Mouse (Mus musculus): ENCODE results near the gene En1. TPM values are rescaled to one million over a fixed set of nuclear protein-coding genes. Genes with fewer than 3 reads are reported as not detected.

Gene En1
- polyA plus RNA-seq, 1 experiment from 2014 or later: not detected

GRCm38 (mm10) chr1:120643848-120644711 lies 41.9 kb downstream of the En1 start:
- H3K4me3 ChIP-seq (ENCODE audit: low read depth, low read length): no peak overlapping the region
- H3K36me3 ChIP-seq (ENCODE audit: control insufficient read depth, insufficient read depth): no peaks in the 10 kb centered on the region
- no peak overlapping the region for H3K4me2 ChIP-seq (ENCODE audit: low read depth, low read length)
- H3K9ac ChIP-seq (ENCODE audit: low read depth, low read length): no peak overlapping the region
- H3K9me3 ChIP-seq (replicated peaks; ENCODE audit: control insufficient read depth, low read length): no peaks in the 10 kb centered on the region
- no peaks in the 10 kb centered on the region for H3K4me1 ChIP-seq (ENCODE audit: control insufficient read depth, low read depth, low read length)
- 33% methylated on average over 12 of the region's 13 CpGs for WGBS (ENCODE audit: insufficient replicate concordance)
- no peak for ATAC-seq (ENCODE audit: low read depth)
- no peak overlapping the region for H3K27ac ChIP-seq (ENCODE audit: low read length)
- H3K27me3 ChIP-seq (ENCODE audit: control insufficient read depth, insufficient read depth, low read depth, low read length): no peaks in the 10 kb centered on the region

GRCm38 (mm10) chr1:120644755-120645154 lies 42.5 kb downstream of the En1 start:
- H3K27ac ChIP-seq (ENCODE audit: low read length): no peak overlapping the region
- H3K9ac ChIP-seq (ENCODE audit: low read depth, low read length): no peak overlapping the region
- 61% methylated on average over 1 of the region's 1 CpGs for WGBS (ENCODE audit: insufficient replicate concordance)
- no peaks in the 10 kb centered on the region for H3K27me3 ChIP-seq (ENCODE audit: control insufficient read depth, insufficient read depth, low read depth, low read length)
- no peaks in the 10 kb centered on the region for H3K4me1 ChIP-seq (ENCODE audit: control insufficient read depth, low read depth, low read length)
- no peak overlapping the region for H3K4me3 ChIP-seq (ENCODE audit: low read depth, low read length)
- H3K36me3 ChIP-seq (ENCODE audit: control insufficient read depth, insufficient read depth): no peaks in the 10 kb centered on the region
- no peak overlapping the region for H3K4me2 ChIP-seq (ENCODE audit: low read depth, low read length)
- no peak for ATAC-seq (ENCODE audit: low read depth)
- no peaks in the 10 kb centered on the region for H3K9me3 ChIP-seq (replicated peaks; ENCODE audit: control insufficient read depth, low read length)

- H3K4me2 ChIP-seq (ENCODE audit: low read depth, low read length): no peak overlapping the region
- 56% methylated on average over 8 of the region's 8 CpGs for WGBS (ENCODE audit: insufficient replicate concordance)
- H3K9me3 ChIP-seq (replicated peaks; ENCODE audit: control insufficient read depth, low read length): no peaks in the 10 kb centered on the region
- no peak overlapping the region for H3K9ac ChIP-seq (ENCODE audit: low read depth, low read length)
- no peak overlapping the region for H3K27ac ChIP-seq (ENCODE audit: low read length)
- H3K27me3 ChIP-seq (ENCODE audit: control insufficient read depth, insufficient read depth, low read depth, low read length): no peaks in the 10 kb centered on the region
- H3K4me1 ChIP-seq (ENCODE audit: control insufficient read depth, low read depth, low read length): no peaks in the 10 kb centered on the region
- no peak for ATAC-seq (ENCODE audit: low read depth)
- no peaks in the 10 kb centered on the region for H3K36me3 ChIP-seq (ENCODE audit: control insufficient read depth, insufficient read depth)
- H3K4me3 ChIP-seq (ENCODE audit: low read depth, low read length): no peak overlapping the region
Observed at GRCm38 (mm10) chr1:120650068-120650467, 47.9 kb downstream of the En1 start.

- Histone ChIP-seq H3K36me3 (ENCODE audit: control insufficient read depth, insufficient read depth) (no peaks in the 10 kb centered on the region), H3K27me3 (ENCODE audit: control insufficient read depth, insufficient read depth, low read depth, low read length) (no peaks in the 10 kb centered on the region), H3K27ac (ENCODE audit: low read length) (no peak overlapping the region), H3K4me1 (ENCODE audit: control insufficient read depth, low read depth, low read length) (no peaks in the 10 kb centered on the region), H3K9me3 (replicated peaks; ENCODE audit: control insufficient read depth, low read length) (no peaks in the 10 kb centered on the region), H3K4me3 (ENCODE audit: low read depth, low read length) (no peak overlapping the region), H3K9ac (ENCODE audit: low read depth, low read length) (no peak overlapping the region), H3K4me2 (ENCODE audit: low read depth, low read length) (no peak overlapping the region)
- WGBS (ENCODE audit: insufficient replicate concordance): 57% methylated on average over 5 of the region's 5 CpGs
- ATAC-seq (ENCODE audit: low read depth): no peak
Observed at GRCm38 (mm10) chr1:120651997-120652396, 49.8 kb downstream of the En1 start.

GRCm38 (mm10) chr1:120654950-120655396 lies 52.8 kb downstream of the En1 start:
- no peak overlapping the region for H3K4me2 ChIP-seq (ENCODE audit: low read depth, low read length)
- peak; percentile 24; the same call in 1 of the 2 replicates for ATAC-seq (ENCODE audit: low read depth)
- H3K4me3 ChIP-seq (ENCODE audit: low read depth, low read length): no peak overlapping the region
- no peaks in the 10 kb centered on the region for H3K36me3 ChIP-seq (ENCODE audit: control insufficient read depth, insufficient read depth)
- no peak overlapping the region for H3K9ac ChIP-seq (ENCODE audit: low read depth, low read length)
- WGBS (ENCODE audit: insufficient replicate concordance): 54% methylated on average over 7 of the region's 7 CpGs
- no peak overlapping the region for H3K27ac ChIP-seq (ENCODE audit: low read length)
- H3K4me1 ChIP-seq (ENCODE audit: control insufficient read depth, low read depth, low read length): no peaks in the 10 kb centered on the region
- no peaks in the 10 kb centered on the region for H3K9me3 ChIP-seq (replicated peaks; ENCODE audit: control insufficient read depth, low read length)
- H3K27me3 ChIP-seq (ENCODE audit: control insufficient read depth, insufficient read depth, low read depth, low read length): no peaks in the 10 kb centered on the region

Other genes starting within 250 kb of the En1 start
- gene Marco, start 97.4 kb upstream of the En1 start, polyA plus RNA-seq (2015; fragmentation: Nextera tagmentation; extraction: Ambion mirVana): 45.2 and 50.8 TPM in 2 replicates

Measured in liver, embryonic 16.5 days (tissue).